Mouse (Mus musculus) kidney, embryonic 15.5 days (tissue): ENCODE data around the gene Vps26a. TPM values are rescaled to one million over a fixed set of nuclear protein-coding genes. Genes with fewer than 3 reads are reported as not detected.

ENCODE experiments used
- ATAC-seq: fragments of 200-750 bp; cut with Nextera tagmentation; replicated peaks from 2 replicates; pipeline ENCODE4 v1.8.0; 2017; ENCODE audit warnings: moderate TSS enrichment; ENCODE audit not compliant: low FRiP score
- H3K27ac ChIP-seq: fragments of 300-500 bp; sonication (generic); 2 replicates; pipeline ENCODE4 v1.5.1; 2015; ENCODE audit warnings: mild to moderate bottlenecking, inconsistent platforms
- H3K27me3 ChIP-seq: fragments of 300-500 bp; sonication (generic); 2 replicates; pipeline ENCODE4 v1.6.1; 2015; ENCODE audit warnings: inconsistent platforms
- H3K36me3 ChIP-seq: fragments of 300-500 bp; sonication (generic); 2 replicates; pipeline ENCODE4 v1.6.1; 2015; ENCODE audit warnings: inconsistent platforms
- H3K4me1 ChIP-seq: fragments of 300-500 bp; sonication (generic); 2 replicates; pipeline ENCODE4 v1.6.1; 2015; ENCODE audit warnings: inconsistent platforms
- H3K4me2 ChIP-seq: fragments of 300-500 bp; sonication (generic); 2 replicates; pipeline ENCODE4 v1.6.1; 2015; ENCODE audit warnings: moderate library complexity, mild to moderate bottlenecking, inconsistent platforms
- H3K4me3 ChIP-seq: fragments of 300-500 bp; sonication (generic); replicated peaks from 2 replicates; pipeline ENCODE4 v1.5.1; 2015; ENCODE audit warnings: mild to moderate bottlenecking, inconsistent platforms
- H3K9ac ChIP-seq: fragments of 300-500 bp; sonication (generic); 2 replicates; pipeline ENCODE4 v1.6.1; 2015; ENCODE audit warnings: mild to moderate bottlenecking, inconsistent platforms
- H3K9me3 ChIP-seq: fragments of 300-500 bp; sonication (generic); replicated peaks from 2 replicates; pipeline ENCODE4 v1.6.1; 2016; ENCODE audit warnings: inconsistent platforms
- WGBS: fragments of 180-500 bp; shearing (Covaris S2); methylation state at CpG from one replicate; pipeline ENCODE4 v1.1.7; 2015; ENCODE audit warnings: mixed read lengths; 5-methylcytosine and 5-hydroxymethylcytosine counted together
- polyA plus RNA-seq: library from polyadenylated mRNA; unstranded; fragments of >200 nt; fragmentation: Nextera tagmentation; extraction: Ambion mirVana; gene quantifications from 2 replicates; pipeline ENCODE4 v1.2.1, GENCODE M21; 2015

The Vps26a gene
- polyA plus RNA-seq, 1 experiment from 2014 or later: 79.3 TPM

DNA sequence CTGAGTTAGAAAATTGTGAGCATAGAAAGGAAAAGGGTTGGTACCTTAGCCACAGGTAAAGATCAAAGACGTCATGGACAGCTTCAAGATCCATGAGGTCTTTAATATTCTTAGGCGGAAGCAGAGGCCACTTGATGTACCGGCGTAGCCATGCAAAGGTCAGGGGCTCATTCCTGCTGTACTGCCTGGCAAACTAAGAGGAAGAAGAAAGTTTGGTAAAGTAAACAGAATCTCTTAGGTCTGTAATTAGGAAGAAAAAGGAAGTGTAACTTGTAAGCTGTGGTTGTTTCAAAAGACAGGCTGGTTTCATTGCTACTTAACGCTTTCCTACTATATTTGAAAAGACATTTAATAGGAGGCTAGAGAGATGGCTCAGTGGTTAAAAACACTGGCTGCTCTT is 56.2 kb downstream of the Vps26a start:
- Histone ChIP-seq H3K9ac (no peak overlapping the region), H3K27ac (no peak overlapping the region)
- no peak for ATAC-seq

DNA sequence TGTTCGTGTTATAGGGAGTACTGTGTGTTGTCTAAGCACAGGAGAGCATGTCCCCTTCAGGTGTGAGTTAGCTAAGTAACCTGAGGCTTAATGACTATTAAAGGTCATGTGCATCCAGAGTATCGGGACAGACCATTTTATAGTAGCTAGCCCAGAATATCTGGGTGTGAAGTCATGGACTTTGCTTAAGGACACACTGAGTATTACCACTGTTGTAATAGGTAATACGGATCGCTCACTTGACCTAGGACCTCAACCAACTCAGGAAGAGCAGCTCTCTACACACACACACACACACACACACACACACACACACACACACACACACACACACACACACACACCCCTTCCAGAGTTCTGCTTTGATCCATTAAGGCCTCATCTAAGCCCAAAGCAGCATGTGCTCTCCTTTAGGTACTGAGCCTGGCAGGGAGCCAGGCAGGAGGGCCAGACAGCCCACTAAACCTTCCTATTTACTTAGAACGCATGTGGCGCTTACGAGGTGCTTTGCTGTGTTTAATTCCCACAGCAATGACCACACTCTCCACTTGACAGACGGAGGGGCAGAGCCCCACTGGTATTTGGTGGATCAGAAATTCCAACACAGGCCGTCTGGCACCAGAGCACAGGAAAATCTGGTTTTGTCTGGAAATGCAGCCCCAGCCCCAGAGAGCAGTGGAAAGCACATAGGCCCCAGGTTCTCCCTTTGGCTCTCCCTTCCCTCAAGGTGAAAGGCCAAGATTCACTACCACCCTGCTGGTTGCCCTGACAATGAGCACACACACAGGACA is 61.3 kb downstream of the Vps26a start:
- peak overlapping the region; percentile 41 for H3K27ac ChIP-seq
- peaks cover 27% of the 10 kb centered on the region for H3K36me3 ChIP-seq
- H3K4me2 ChIP-seq: no peak overlapping the region
- H3K4me1 ChIP-seq: peaks cover 13% of the 10 kb centered on the region; the same call in 1 of the 2 replicates
- WGBS: 47% methylated on average over 9 of the region's 9 CpGs
- H3K9me3 ChIP-seq: no peaks in the 10 kb centered on the region
- no peak; the same call in 1 of the 2 replicates for ATAC-seq
- no peak overlapping the region for H3K4me3 ChIP-seq
- H3K9ac ChIP-seq: no peak overlapping the region
- H3K27me3 ChIP-seq: no peaks in the 10 kb centered on the region

More for the DNA sequence above, 56.2 kb downstream of the Vps26a start:
- 95% methylated on average over 5 of the region's 5 CpGs for WGBS
- H3K27me3 ChIP-seq: no peaks in the 10 kb centered on the region
- peaks cover 3% of the 10 kb centered on the region; the same call in 1 of the 2 replicates for H3K4me1 ChIP-seq
- H3K9me3 ChIP-seq: no peaks in the 10 kb centered on the region
- H3K4me3 ChIP-seq: no peak overlapping the region
- peaks cover 78% of the 10 kb centered on the region for H3K36me3 ChIP-seq
- no peak overlapping the region for H3K4me2 ChIP-seq

DNA sequence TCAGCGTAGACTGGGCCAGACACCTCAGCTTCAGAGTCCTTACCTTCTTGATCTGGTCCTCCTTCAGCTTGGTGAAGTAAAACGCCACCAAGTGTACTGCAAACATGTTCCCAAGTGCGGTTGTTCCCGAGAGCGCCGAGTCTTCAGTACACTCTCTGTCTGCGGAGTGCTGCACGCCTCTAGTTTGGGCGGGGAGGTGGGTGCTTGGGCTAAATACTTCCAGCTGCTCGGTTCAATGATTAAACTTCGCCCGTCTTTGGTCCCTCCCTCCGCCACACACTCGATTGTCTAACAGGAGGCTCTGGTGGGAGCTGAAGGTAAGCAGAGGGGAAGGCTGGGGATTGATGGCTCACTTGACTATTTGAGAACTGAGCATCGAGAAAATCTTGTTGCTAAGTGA is 64.3 kb downstream of the Vps26a start, which contains the start of gene Hkdc1:
Hkdc1 (minus strand) TSS at position 237 of the 400 bp plus-strand sequence.
- H3K4me1 ChIP-seq: peaks cover 18% of the 10 kb centered on the region
- H3K36me3 ChIP-seq: no peaks in the 10 kb centered on the region
- no peaks in the 10 kb centered on the region for H3K9me3 ChIP-seq
- H3K4me2 ChIP-seq: peak within 1 kb of the TSS; percentile 16; the same call in 1 of the 2 replicates
- H3K27ac ChIP-seq: no peak within 1 kb of the TSS
- H3K9ac ChIP-seq: no peak within 1 kb of the TSS
- 53% methylated on average over 15 of the region's 15 CpGs for WGBS
- H3K4me3 ChIP-seq: no peak within 1 kb of the TSS
- H3K27me3 ChIP-seq: no peaks in the 10 kb centered on the region
- peak; percentile 53 for ATAC-seq

DNA sequence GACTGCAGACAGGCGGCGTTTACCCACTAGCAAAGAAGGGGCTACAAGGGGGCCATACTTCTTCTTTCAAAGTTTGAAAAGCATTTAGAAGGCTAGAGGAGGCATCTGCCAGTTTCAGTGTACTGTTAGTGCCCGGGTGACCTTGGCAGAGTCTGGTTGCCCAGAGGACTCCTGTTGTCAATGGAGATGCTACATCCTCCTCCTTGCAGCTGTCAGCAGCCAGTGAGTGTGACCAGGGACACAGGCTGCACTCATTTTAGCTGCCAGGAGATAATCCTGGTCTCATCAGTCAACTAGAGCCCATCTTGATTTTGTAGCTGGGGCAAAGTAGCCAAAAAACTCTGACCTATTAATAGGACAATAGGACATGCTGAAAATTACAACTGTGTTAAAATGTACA is 65.5 kb downstream of the Vps26a start:
- no peak overlapping the region for H3K4me2 ChIP-seq
- ATAC-seq: no peak
- H3K9ac ChIP-seq: no peak overlapping the region
- H3K4me3 ChIP-seq: no peak overlapping the region
- no peak overlapping the region for H3K27ac ChIP-seq
- H3K4me1 ChIP-seq: peaks cover 18% of the 10 kb centered on the region
- H3K9me3 ChIP-seq: no peaks in the 10 kb centered on the region
- H3K27me3 ChIP-seq: no peaks in the 10 kb centered on the region
- 85% methylated on average over 3 of the region's 3 CpGs for WGBS
- no peaks in the 10 kb centered on the region for H3K36me3 ChIP-seq

DNA sequence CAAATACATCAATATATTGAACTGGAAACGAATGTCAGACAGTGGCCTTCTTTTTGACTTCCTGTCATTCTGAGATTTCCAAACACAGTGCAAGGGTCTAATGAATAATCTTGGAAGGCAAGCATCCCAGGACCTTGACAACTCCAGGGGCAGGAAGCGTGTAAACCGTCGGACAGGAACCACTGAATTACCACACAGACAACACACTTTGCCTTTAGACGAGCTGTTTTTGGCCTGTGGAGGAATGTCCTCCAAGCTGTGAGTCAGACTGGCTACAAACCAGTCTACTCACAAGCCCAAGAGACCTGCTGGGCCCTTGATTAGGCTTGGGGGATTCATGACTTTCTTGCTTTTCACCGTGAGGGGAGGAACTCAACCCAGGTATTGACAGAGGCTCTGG is 66.2 kb downstream of the Vps26a start:
- Histone ChIP-seq H3K4me2 (no peak overlapping the region), H3K9me3 (no peaks in the 10 kb centered on the region), H3K27me3 (no peaks in the 10 kb centered on the region), H3K36me3 (no peaks in the 10 kb centered on the region), H3K4me3 (no peak overlapping the region), H3K9ac (no peak overlapping the region), H3K27ac (no peak overlapping the region), H3K4me1 (peaks cover 15% of the 10 kb centered on the region)
- no peak for ATAC-seq
- WGBS: 56% methylated on average over 6 of the region's 6 CpGs

DNA sequence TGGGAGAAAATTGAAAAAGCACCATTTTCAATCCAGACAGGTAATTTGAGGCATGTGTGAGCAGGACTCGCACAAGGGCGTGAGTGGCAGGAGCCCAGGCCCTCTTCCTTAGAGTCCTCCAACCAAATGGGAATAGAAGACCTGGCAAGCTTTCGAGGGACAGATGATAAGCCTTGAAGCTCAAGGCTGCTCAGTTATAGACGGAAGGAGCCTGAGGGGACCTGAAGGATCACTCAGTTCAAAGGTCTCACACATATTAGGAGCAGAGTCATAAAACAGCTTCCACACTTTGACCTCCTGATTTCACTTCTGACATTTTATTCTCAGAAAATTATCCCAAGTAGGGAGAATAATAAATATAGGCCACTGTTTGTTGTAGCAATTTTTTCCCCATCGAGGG is 67.2 kb downstream of the Vps26a start:
- no peak overlapping the region for H3K4me2 ChIP-seq
- no peak overlapping the region for H3K4me3 ChIP-seq
- H3K9me3 ChIP-seq: no peaks in the 10 kb centered on the region
- peaks cover 14% of the 10 kb centered on the region; the same call in 1 of the 2 replicates for H3K4me1 ChIP-seq
- no peak overlapping the region for H3K27ac ChIP-seq
- H3K36me3 ChIP-seq: no peaks in the 10 kb centered on the region
- no peak for ATAC-seq
- 77% methylated on average over 5 of the region's 5 CpGs for WGBS
- no peak overlapping the region for H3K9ac ChIP-seq
- H3K27me3 ChIP-seq: no peaks in the 10 kb centered on the region

DNA sequence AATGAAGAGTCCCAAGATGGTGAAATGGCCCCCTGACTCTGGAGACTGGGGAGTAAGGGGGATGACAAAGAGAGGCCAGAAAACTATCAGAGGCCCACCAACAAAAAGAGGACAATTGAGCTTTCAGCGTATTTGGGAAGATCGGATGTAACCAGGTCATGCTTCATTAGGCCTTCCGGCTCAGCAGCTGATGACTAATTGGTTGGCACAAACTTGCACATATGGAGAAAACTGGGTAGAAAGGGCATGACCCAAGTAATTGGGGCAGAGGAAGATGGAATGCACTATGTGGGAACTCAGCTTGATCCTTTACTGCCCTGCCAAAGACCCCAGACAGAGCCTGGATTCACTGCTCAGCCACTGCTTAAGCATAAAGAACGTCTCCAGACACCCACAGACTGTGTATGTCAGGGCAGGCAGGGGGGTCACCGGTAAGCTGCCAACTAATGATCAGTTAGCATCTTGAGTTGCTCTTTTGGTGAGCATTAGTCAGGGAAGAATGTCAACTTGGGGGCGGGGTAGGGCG is 67.7 kb downstream of the Vps26a start:
- H3K4me1 ChIP-seq: peaks cover 15% of the 10 kb centered on the region; the same call in 1 of the 2 replicates
- 68% methylated on average over 7 of the region's 7 CpGs for WGBS
- no peaks in the 10 kb centered on the region for H3K27me3 ChIP-seq
- H3K4me2 ChIP-seq: no peak overlapping the region
- no peak overlapping the region for H3K9ac ChIP-seq
- no peak overlapping the region for H3K27ac ChIP-seq
- no peak overlapping the region for H3K4me3 ChIP-seq
- H3K36me3 ChIP-seq: no peaks in the 10 kb centered on the region
- H3K9me3 ChIP-seq: no peaks in the 10 kb centered on the region
- no peak for ATAC-seq

DNA sequence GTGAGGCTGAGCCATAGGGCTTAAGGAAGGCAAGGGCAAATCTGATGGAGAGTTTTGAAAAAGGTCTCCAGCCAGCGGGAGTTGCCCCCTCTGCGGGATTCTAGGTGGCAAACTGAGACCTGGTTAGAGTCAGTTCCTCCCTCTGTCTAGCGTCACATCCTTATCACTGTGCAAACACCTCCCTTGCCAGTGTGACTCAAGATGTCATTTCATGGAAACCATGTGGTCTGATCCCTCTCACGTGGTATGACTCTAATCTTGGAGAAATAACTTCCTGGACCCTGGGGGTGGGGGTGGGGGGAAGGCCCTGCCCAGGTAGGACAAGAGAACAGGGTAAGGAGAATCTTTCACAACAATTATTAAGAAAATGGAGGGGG is 73.0 kb downstream of the Vps26a start:
- 42% methylated on average over 4 of the region's 4 CpGs for WGBS
- Histone ChIP-seq H3K4me1 (peaks cover 29% of the 10 kb centered on the region), H3K27me3 (no peaks in the 10 kb centered on the region), H3K4me2 (peak overlapping the region; percentile 14; the same call in 1 of the 2 replicates), H3K4me3 (no peak overlapping the region), H3K27ac (peak overlapping the region; percentile 89), H3K9ac (no peak overlapping the region), H3K9me3 (no peaks in the 10 kb centered on the region), H3K36me3 (no peaks in the 10 kb centered on the region)
- ATAC-seq: peak; percentile 10; the same call in 1 of the 2 replicates

DNA sequence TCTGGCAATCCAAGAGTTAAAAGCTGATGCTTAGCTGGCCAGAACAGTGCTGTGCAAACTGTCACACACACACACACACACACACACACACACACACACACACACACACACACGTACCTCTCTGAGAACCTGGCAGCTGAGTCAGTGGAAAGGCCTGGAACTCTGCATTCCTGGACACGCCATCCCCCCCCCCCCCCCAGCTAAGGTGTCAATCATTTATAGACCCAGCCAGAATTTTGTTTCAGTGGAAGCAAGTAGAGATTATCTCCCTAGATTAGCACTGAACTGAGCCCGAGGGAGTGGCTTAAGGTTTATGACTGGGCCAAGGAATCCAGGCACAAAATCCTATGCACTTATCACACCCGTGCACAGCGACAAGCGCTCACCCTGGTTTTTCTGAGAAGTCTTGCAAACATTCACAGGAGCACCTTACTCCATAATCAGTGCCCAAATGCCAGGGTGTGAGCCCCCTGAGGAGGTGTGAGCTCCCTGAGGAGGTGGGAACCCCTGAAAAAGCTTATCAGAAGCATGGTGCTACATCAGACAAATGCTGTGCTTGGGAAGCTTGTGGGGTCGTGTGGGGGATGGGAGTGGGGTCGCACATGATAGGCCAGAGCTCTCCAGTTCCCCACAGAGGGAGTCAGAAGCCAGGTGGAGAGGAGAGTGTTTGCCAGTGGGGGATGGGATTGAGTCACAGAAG is 73.5 kb downstream of the Vps26a start:
- H3K36me3 ChIP-seq: no peaks in the 10 kb centered on the region
- peaks cover 29% of the 10 kb centered on the region for H3K4me1 ChIP-seq
- H3K9me3 ChIP-seq: no peaks in the 10 kb centered on the region
- H3K27ac ChIP-seq: peak overlapping the region; percentile 89
- no peaks in the 10 kb centered on the region for H3K27me3 ChIP-seq
- H3K9ac ChIP-seq: no peak overlapping the region
- ATAC-seq: peak; percentile 77
- H3K4me2 ChIP-seq: peak overlapping the region; percentile 14; the same call in 1 of the 2 replicates
- WGBS: 11% methylated on average over 8 of the region's 8 CpGs
- H3K4me3 ChIP-seq: no peak overlapping the region

DNA sequence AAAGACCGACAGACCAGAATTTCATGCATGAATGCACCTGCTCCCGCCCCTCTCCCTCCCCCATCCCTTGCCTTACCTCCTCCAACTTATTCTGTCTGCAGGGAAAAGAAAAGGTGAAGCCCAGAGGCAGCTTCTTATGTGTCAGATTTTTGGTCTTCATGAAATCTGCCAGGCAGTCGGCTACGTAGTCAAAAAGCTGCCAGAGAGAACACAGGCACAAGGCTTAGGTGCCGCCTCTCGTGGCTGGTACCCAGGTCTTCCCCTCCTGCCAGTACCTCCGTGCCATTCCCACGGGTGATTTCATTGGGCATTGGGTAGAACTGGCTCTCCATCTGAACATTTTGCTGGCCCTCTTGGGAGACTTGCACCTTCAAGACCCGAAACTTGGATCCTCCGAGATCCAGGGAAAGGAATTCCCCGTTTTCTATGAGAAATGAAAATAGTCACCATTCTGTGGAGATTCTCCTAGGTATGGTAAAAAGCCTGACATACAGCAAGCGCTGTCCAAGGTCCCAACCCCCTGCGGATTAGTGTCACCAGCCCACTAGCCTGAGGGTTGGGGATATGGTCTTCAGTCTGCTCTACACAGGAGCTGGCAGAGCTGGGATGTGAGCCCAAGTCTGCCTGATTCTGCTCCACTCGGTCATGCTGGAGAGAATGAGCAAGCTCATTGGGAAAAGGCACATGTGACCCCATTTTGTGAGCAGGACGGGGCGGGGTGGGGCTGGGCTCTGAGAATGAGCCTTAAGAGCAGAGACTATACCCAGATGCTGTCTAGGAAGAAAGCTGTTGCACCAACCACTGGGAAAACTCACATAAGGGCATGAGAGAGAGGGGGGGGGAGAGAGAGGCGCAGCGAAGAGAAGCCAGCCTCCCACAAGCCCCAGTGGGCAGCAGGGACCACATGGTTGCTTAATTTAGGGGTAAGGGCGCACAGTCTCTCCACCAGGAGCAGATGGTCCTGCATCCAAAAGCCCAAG is 74.9 kb downstream of the Vps26a start:
- Histone ChIP-seq H3K27me3 (0 out of 2 replicates have a peak, but pooled peaks cover 5% of the 10 kb centered on the region), H3K4me3 (no peak overlapping the region), H3K9me3 (no peaks in the 10 kb centered on the region), H3K4me2 (no peak overlapping the region), H3K27ac (no peak overlapping the region), H3K36me3 (no peaks in the 10 kb centered on the region), H3K4me1 (peaks cover 29% of the 10 kb centered on the region), H3K9ac (no peak overlapping the region)
- WGBS: 67% methylated on average over 19 of the region's 19 CpGs
- no peak for ATAC-seq

DNA sequence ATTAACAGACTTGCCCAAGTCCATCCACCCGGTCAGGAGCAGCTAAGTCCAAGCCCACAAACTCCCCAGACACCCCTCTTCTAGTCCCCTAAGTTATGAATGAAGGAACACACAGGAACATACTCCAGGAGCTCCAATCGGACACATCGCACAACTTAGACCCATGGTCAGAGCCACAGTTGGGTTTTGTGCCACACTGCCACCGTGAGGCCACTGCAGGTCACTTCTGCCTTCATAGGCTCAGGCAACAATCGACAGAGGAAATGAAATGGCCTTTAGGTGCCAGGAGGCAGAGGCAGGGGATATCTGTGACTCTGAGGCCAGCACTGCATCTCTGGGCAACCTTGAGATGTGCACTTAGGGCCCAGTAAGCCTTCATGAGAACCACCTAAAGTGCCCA is 75.7 kb downstream of the Vps26a start:
- Histone ChIP-seq H3K4me1 (peaks cover 29% of the 10 kb centered on the region), H3K9ac (no peak overlapping the region), H3K4me2 (no peak overlapping the region), H3K9me3 (no peaks in the 10 kb centered on the region), H3K36me3 (no peaks in the 10 kb centered on the region), H3K27ac (no peak overlapping the region), H3K27me3 (peaks cover 9% of the 10 kb centered on the region; the same call in 1 of the 2 replicates), H3K4me3 (no peak overlapping the region)
- WGBS: 12% methylated on average over 5 of the region's 5 CpGs
- no peak; the same call in 1 of the 2 replicates for ATAC-seq
